Mouse (Mus musculus) heart, adult 2 months (tissue): ENCODE results near the gene Plpp7.

Experiments used
- CTCF ChIP-seq: fragments of 200-600 bp; IDR thresholded peaks from 2 replicates; pipeline ENCODE4 v1.8.1; 2022; ENCODE audit warnings: antibody characterized with exemption, mild to moderate bottlenecking, moderate library complexity
- EP300 ChIP-seq: fragments of 200-500 bp; IDR thresholded peaks from 2 replicates; pipeline ENCODE4 v1.6.1; 2011; ENCODE audit warnings: low read depth, low read length, control low read depth; ENCODE audit not compliant: insufficient read depth
- POLR2A ChIP-seq: fragments of 200-500 bp; IDR thresholded peaks from 2 replicates; pipeline ENCODE4 v1.6.1; 2011; ENCODE audit warnings: mild to moderate bottlenecking, low read depth, low read length, control low read depth; ENCODE audit not compliant: insufficient read depth

DNA sequence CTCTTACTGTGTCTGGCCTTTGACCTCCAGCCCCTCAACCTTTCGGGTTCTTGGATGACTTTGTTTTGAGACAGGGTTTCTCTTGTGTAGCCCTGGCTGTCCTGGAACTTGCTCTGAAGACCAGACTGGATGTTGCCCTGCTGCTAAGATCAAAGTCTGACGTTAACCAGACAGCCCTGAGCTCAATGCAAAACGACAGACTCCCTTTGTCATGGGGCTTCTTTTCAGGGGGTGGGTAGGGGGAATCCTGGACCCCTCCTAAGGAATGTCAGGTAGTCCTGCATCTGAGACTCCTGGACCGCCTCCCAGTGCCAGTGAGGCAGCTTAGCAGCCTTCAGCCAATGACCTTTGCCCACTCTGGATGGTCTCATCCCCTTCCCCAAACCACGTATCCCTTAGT is 36.6 kb upstream of the Plpp7 start:
- TF ChIP-seq EP300, result no peak
- TF ChIP-seq CTCF, result no peak
- TF ChIP-seq POLR2A, result no peak
